Mouse (Mus musculus) T-cell, adult 66 days (primary cell): Measurements from ENCODE around the gene Rbm25. TPM values are rescaled to one million over a fixed set of nuclear protein-coding genes. Genes with fewer than 3 reads are reported as not detected.

ENCODE experiments used
- total RNA-seq, 2 experiments: library from RNA; stranded (reverse); gene quantifications; 3 replicates in 1 of 2; 4 replicates in 1 of 2; pipeline ENCODE4 v1.2.4; 2023

Gene Rbm25
- 100 to 1,000 TPM; 307 to 314 TPM for total RNA-seq

DNA sequence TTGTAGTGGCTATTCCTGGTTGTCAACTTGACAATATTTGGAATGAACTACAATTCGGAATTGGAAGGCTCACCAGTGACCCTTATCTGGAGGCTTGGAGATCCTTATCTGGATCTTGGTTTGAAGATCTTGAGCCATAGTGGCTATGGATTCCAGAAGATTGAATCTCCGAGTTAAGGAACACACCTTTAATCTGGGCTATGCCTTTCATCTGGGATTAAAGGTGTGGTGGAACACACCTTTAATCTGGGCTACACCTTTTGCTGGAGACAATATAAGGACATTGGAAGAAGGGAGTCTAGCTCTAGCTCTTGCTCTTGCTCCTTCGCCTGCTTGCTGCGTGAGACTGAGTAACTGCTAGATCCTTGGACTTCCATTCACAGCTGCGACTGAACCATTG is at the start of gene Rbm25:
Rbm25 (plus strand) TSS at position 301 of the 400 bp plus-strand sequence.

DNA sequence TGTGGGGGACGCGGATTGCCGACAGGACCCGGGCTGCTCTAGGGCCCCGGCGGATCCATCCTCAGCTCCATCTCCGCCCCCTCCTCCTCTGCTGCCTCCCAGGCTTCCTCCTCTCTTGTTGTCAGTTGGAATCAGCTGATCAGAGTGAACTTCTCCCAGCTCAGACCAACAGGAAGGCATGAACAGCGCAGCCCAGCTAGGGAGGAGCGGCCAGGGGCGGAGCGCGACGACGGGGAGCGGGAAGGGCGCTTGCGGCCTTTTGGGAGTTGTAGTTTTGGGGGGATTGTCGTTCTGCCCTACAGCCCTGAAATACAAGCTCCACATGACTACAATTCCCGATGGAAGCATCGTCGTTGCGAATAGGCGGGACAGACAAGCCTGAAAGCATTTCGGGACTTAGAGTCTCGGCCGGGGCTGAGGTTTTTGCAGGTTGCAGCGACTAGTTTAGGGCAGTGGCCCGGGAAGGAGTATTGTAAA is 34.0 kb upstream of the Rbm25 start, which contains the start of gene Zfyve1:
Zfyve1 (minus strand) TSS at position 198 of the 477 bp plus-strand sequence.

DNA sequence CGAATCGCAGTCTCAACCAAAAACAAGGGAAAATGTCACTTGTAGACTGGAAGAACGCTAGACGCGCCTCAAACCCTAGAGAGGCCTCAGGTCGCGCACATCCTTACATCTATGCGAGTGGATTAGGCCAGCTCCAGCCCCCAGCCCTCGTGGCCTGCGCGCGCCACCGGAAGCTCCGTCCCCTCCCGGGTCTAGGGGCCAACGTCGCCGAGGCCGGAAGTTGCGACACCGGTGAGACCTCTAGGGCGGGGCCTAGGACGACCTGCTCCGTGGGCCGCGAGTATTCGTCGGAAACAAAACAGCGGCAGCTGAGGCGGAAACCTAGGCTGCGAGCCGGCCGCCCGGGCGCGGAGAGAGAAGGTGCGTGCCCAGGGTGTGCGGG is 56.9 kb downstream of the Rbm25 start, which contains the start of gene Psen1:
Psen1 (plus strand) TSS at position 219 of the 382 bp plus-strand sequence.

Other genes starting within 250 kb of the Rbm25 start
- 1 to 10 TPM in 1 of 2 experiments, under 1 TPM in 1; 0.58 to 1.9 TPM for gene Dpf3, start 143.5 kb upstream of the Rbm25 start, total RNA-seq
- gene Dcaf4, start 110.8 kb upstream of the Rbm25 start, total RNA-seq = 10 to 100 TPM; 30.4 to 30.5 TPM
- 10 to 100 TPM; 35.3 to 37.3 TPM for gene Zfyve1, start 34.0 kb upstream of the Rbm25 start, total RNA-seq
- gene Psen1, start 56.9 kb downstream of the Rbm25 start, total RNA-seq = 10 to 100 TPM; 71.3 to 74.9 TPM
- gene Papln, start 132.4 kb downstream of the Rbm25 start, total RNA-seq = not detected